Mouse (Mus musculus): ENCODE measurements around the gene Gba.

GRCm38 (mm10) chr3:89156951-89157350 lies 45.8 kb upstream of the Gba start:
- TF ChIP-seq USF1 (IDR thresholded peaks at IDR 0.05; ENCODE audit: low read depth, low read length) (no peak), MXI1 (IDR thresholded peaks at IDR 0.05; ENCODE audit: low read depth, low read length) (no peak), MYC (IDR thresholded peaks at IDR 0.05; ENCODE audit: low read depth, low read length) (no peak), IRF4 (IDR thresholded peaks at IDR 0.05; ENCODE audit: low read depth, low read length) (no peak), CHD1 (IDR thresholded peaks at IDR 0.05; ENCODE audit: low read depth, low read length) (no peak), CTCF (conservative IDR thresholded peaks at IDR 0.05 in 1 of 2, IDR thresholded peaks at IDR 0.05 in 1 of 2; ENCODE audit: low read depth in 2 of 2, low read length in 2 of 2) (no peak), SMC3 (IDR thresholded peaks at IDR 0.05; ENCODE audit: low read depth, low read length) (no peak), POLR2A (IDR thresholded peaks at IDR 0.05; ENCODE audit: low read depth, low read length) (no peak), PAX5 (IDR thresholded peaks at IDR 0.05; ENCODE audit: low read length) (no peak), EP300 (IDR thresholded peaks at IDR 0.05; ENCODE audit: low read length) (no peak), MAZ (IDR thresholded peaks at IDR 0.05; ENCODE audit: low read depth, low read length) (no peak), TBP (conservative IDR thresholded peaks at IDR 0.05; ENCODE audit: low read depth, low read length) (no peak), RAD21 (IDR thresholded peaks at IDR 0.05; ENCODE audit: low read depth, low read length) (no peak)

Measured in CH12.LX (cell line).